Mouse (Mus musculus): ENCODE data around the gene Eif3b. TPM values are rescaled to one million over a fixed set of nuclear protein-coding genes. Genes with fewer than 3 reads are reported as not detected.
A peak's percentile ranks its signal among the peaks of the same experiment; 100 is the strongest.

The Eif3b gene
- polyA plus RNA-seq, 1 experiment: 331 TPM

DNA sequence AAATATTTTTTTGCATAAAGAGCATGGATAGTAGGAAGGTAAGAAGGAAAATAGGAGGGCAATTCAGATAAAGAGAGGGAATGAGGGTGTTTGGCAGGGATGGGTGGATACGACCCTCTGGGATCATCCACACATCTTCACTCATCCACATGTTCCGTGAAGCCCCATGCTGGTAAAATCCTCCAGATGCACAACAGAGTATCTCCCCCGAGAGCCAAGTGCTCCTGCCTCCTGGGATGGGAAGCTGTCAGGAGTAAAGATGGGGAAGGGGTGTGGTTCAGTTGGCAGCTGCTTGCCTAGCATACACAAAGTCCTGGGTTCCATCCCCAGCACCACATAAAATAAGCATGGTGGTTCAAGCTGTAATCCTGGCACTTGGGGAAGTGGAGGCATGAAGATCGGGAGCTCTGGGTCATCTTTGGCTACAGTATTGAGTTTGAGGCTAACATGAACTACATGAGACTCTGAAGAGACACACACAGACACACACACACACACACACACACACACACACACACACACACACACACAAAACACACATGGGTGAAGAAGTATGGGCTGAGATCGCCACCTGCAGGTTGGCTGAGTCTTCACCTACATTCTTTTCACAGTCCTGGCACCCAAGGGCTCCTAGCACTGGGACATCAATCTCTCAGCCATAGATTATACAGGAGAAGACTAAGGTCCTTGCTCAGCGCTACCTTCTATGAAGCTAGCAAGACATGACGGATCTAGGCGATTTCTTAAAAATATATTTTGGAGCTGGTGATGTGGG is 22.8 kb upstream of the Eif3b start:
- Histone ChIP-seq H3K79me2 (ENCODE audit: control insufficient read depth, insufficient read depth) (no peaks in the 10 kb centered on the region), H3K27me3 (ENCODE audit: control insufficient read depth, insufficient read depth, insufficient read length) (peaks cover 8% of the 10 kb centered on the region), H3K79me3 (ENCODE audit: low read depth) (no peaks in the 10 kb centered on the region), H3ac (ENCODE audit: control insufficient read depth, insufficient read length, low read depth) (no peak overlapping the region), H3K36me3 (ENCODE audit: control insufficient read depth, insufficient read depth) (no peaks in the 10 kb centered on the region), H3K4me3 (ENCODE audit: insufficient read depth, poor library complexity, severe bottlenecking) (no peak overlapping the region)
- TF ChIP-seq CTCF (IDR thresholded peaks at IDR 0.05; ENCODE audit: control insufficient read depth, insufficient read depth, insufficient read length) (peak; percentile 49), CEBPB (IDR thresholded peaks at IDR 0.05; ENCODE audit: low read depth) (no peak), MYOD1 (IDR thresholded peaks at IDR 0.05; ENCODE audit: control insufficient read depth, insufficient read length, low read depth) (no peak), MYOG (IDR thresholded peaks at IDR 0.05; ENCODE audit: control insufficient read depth, extremely low read depth, insufficient read length) (no peak), MAX (IDR thresholded peaks at IDR 0.05) (no peak)

DNA sequence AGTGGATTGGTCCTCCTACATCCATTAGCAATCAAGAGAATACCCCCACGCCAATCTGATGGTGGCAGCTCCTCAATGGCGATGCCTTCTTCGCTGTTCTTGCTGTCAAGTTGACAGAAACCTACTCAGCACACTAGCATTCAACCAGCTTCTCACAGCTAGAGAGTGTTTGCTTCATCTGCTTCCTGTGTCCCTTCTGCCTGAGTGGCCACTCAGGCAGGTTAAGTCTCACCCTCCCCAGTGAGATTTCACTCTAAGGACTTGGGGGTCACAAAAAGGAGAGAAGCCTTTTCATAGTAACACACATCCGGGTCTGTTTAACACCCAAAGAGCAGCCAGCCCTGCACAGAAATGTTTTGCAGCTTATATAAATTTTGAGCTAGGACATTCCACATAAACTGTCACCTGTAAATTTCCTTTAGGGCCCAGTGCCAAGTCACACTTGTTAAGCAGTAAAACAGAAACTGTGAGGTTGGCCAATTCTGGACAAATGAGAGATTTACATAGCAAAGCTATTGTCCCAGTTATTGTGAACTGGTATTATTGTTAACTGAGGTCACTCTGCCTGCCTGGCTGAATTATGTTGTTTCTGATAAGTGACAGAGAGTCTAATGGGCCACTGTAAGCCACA is 16.4 kb upstream of the Eif3b start:
- H3K27me3 ChIP-seq (ENCODE audit: control insufficient read depth, insufficient read depth, insufficient read length): peaks cover 14% of the 10 kb centered on the region

DNA sequence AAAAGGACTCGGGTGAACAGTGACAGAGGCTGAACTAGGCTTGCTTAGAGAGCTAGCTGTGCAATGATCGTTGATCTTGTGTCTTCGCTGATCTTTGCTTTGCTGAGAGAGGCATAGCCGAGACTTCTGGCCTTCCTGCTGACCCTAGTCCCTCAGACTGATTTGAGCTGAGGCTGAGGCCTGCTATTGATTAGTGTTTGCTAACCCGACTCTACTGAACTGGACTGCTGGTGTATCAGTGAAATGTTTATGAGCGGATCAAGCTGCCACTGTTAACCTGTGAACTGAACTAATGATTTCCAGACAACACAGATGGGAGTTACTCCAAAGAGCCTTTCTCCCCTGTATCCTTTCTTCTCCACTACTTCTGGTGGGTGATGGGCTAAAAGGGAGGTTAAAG is 14.0 kb upstream of the Eif3b start:
- H3K36me3 ChIP-seq (ENCODE audit: control insufficient read depth, insufficient read depth): no peaks in the 10 kb centered on the region
- H3ac ChIP-seq (ENCODE audit: control insufficient read depth, insufficient read length, low read depth): no peak overlapping the region
- H3K27me3 ChIP-seq (ENCODE audit: control insufficient read depth, insufficient read depth, insufficient read length): peaks cover 9% of the 10 kb centered on the region
- no peak overlapping the region for H3K4me3 ChIP-seq (ENCODE audit: insufficient read depth, poor library complexity, severe bottlenecking)
- no peaks in the 10 kb centered on the region for H3K79me2 ChIP-seq (ENCODE audit: control insufficient read depth, insufficient read depth)
- TF ChIP-seq MAX (IDR thresholded peaks at IDR 0.05): no peak
- TF ChIP-seq MYOD1 (IDR thresholded peaks at IDR 0.05; ENCODE audit: control insufficient read depth, insufficient read length, low read depth): no peak
- TF ChIP-seq USF1 (IDR thresholded peaks at IDR 0.05; ENCODE audit: low read depth): no peak
- no peak for TF ChIP-seq CEBPB (IDR thresholded peaks at IDR 0.05; ENCODE audit: low read depth)
- TF ChIP-seq CTCF (IDR thresholded peaks at IDR 0.05; ENCODE audit: control insufficient read depth, insufficient read depth, insufficient read length): no peak
- no peak for TF ChIP-seq FOSL1 (IDR thresholded peaks at IDR 0.05; ENCODE audit: insufficient read depth, low read length, poor library complexity, severe bottlenecking)
- TF ChIP-seq MYOG (IDR thresholded peaks at IDR 0.05; ENCODE audit: control insufficient read depth, extremely low read depth, insufficient read length): no peak
- no peaks in the 10 kb centered on the region for H3K79me3 ChIP-seq (ENCODE audit: low read depth)

More for the DNA sequence above, 16.4 kb upstream of the Eif3b start:
- H3K79me3 ChIP-seq (ENCODE audit: low read depth): no peaks in the 10 kb centered on the region
- H3K36me3 ChIP-seq (ENCODE audit: control insufficient read depth, insufficient read depth): no peaks in the 10 kb centered on the region
- no peak overlapping the region for H3ac ChIP-seq (ENCODE audit: control insufficient read depth, insufficient read length, low read depth)
- H3K4me3 ChIP-seq (ENCODE audit: insufficient read depth, poor library complexity, severe bottlenecking): no peak overlapping the region
- TF ChIP-seq CEBPB (IDR thresholded peaks at IDR 0.05; ENCODE audit: low read depth): no peak
- no peak for TF ChIP-seq CTCF (IDR thresholded peaks at IDR 0.05; ENCODE audit: control insufficient read depth, insufficient read depth, insufficient read length)
- no peak for TF ChIP-seq MYOD1 (IDR thresholded peaks at IDR 0.05; ENCODE audit: control insufficient read depth, insufficient read length, low read depth)
- TF ChIP-seq MYOG (IDR thresholded peaks at IDR 0.05; ENCODE audit: control insufficient read depth, extremely low read depth, insufficient read length): no peak
- TF ChIP-seq FOSL1 (IDR thresholded peaks at IDR 0.05; ENCODE audit: insufficient read depth, low read length, poor library complexity, severe bottlenecking): no peak
- TF ChIP-seq USF1 (IDR thresholded peaks at IDR 0.05; ENCODE audit: low read depth): no peak
- TF ChIP-seq MAX (IDR thresholded peaks at IDR 0.05): no peak
- H3K79me2 ChIP-seq (ENCODE audit: control insufficient read depth, insufficient read depth): no peaks in the 10 kb centered on the region

DNA sequence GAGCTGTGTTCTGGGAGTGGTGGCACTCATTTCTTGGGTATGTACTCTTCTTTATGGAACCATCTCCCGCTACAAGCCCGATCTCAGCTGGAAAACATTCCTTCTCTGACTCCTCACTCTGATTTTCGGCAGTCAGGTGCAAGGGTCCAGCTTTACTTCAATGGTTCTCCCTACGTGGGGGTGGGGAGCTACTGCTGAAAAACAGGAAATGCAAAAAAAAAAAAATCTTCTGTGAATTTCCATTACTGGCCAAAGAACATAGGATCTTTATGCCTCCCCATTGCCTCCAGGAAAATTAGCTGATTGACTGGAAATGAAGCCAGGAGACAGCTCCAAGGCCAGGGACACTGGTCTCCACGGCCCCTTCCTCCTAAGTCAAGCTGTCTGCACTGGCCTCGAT is 12.5 kb upstream of the Eif3b start:
- Histone ChIP-seq H3ac (ENCODE audit: control insufficient read depth, insufficient read length, low read depth) (no peak overlapping the region), H3K36me3 (ENCODE audit: control insufficient read depth, insufficient read depth) (no peaks in the 10 kb centered on the region), H3K27me3 (ENCODE audit: control insufficient read depth, insufficient read depth, insufficient read length) (peaks cover 9% of the 10 kb centered on the region), H3K79me2 (ENCODE audit: control insufficient read depth, insufficient read depth) (no peaks in the 10 kb centered on the region), H3K4me3 (ENCODE audit: insufficient read depth, poor library complexity, severe bottlenecking) (no peak overlapping the region), H3K79me3 (ENCODE audit: low read depth) (no peaks in the 10 kb centered on the region)
- TF ChIP-seq CTCF (IDR thresholded peaks at IDR 0.05; ENCODE audit: control insufficient read depth, insufficient read depth, insufficient read length): no peak
- TF ChIP-seq USF1 (IDR thresholded peaks at IDR 0.05; ENCODE audit: low read depth): no peak
- no peak for TF ChIP-seq MYOD1 (IDR thresholded peaks at IDR 0.05; ENCODE audit: control insufficient read depth, insufficient read length, low read depth)
- no peak for TF ChIP-seq FOSL1 (IDR thresholded peaks at IDR 0.05; ENCODE audit: insufficient read depth, low read length, poor library complexity, severe bottlenecking)
- no peak for TF ChIP-seq MAX (IDR thresholded peaks at IDR 0.05)
- TF ChIP-seq CEBPB (IDR thresholded peaks at IDR 0.05; ENCODE audit: low read depth): no peak
- TF ChIP-seq MYOG (IDR thresholded peaks at IDR 0.05; ENCODE audit: control insufficient read depth, extremely low read depth, insufficient read length): no peak

DNA sequence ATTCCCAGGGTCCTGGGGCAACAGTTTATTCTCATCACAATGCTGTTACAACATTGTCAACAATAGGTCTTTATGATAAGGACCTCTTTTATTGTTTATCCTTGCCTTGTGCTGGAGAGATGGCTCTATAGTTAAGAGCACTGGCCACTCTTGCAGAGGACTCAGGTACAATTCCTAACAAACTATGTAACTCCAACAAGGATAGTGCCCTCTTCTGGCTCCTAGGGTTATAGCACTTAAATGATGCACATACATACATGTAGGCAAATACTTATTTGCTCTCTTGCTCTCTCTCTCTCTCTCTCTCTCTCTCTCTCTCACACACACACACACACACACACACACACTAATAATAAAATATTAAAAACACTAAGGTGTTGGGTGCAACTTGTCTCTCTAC is 10.3 kb upstream of the Eif3b start:
- Histone ChIP-seq H3K79me2 (ENCODE audit: control insufficient read depth, insufficient read depth) (no peaks in the 10 kb centered on the region), H3K36me3 (ENCODE audit: control insufficient read depth, insufficient read depth) (no peaks in the 10 kb centered on the region), H3K27me3 (ENCODE audit: control insufficient read depth, insufficient read depth, insufficient read length) (peaks cover 6% of the 10 kb centered on the region), H3ac (ENCODE audit: control insufficient read depth, insufficient read length, low read depth) (no peak overlapping the region), H3K4me3 (ENCODE audit: insufficient read depth, poor library complexity, severe bottlenecking) (no peak overlapping the region), H3K79me3 (ENCODE audit: low read depth) (no peaks in the 10 kb centered on the region)
- TF ChIP-seq MYOG (IDR thresholded peaks at IDR 0.05; ENCODE audit: control insufficient read depth, extremely low read depth, insufficient read length) (no peak), CTCF (IDR thresholded peaks at IDR 0.05; ENCODE audit: control insufficient read depth, insufficient read depth, insufficient read length) (no peak), FOSL1 (IDR thresholded peaks at IDR 0.05; ENCODE audit: insufficient read depth, low read length, poor library complexity, severe bottlenecking) (no peak), MYOD1 (IDR thresholded peaks at IDR 0.05; ENCODE audit: control insufficient read depth, insufficient read length, low read depth) (no peak), MAX (IDR thresholded peaks at IDR 0.05) (no peak)
